Mouse (Mus musculus) kidney, embryonic 14.5 days (tissue): ENCODE results near the gene Slc27a5. TPM values are rescaled to one million over a fixed set of nuclear protein-coding genes. Genes with fewer than 3 reads are reported as not detected.

Source experiments
- ATAC-seq: fragments of 200-750 bp; cut with Nextera tagmentation; 2 replicates; pipeline ENCODE4 v1.8.0; 2017; ENCODE audit warnings: moderate number of reproducible peaks, mild to moderate bottlenecking, moderate TSS enrichment, moderate library complexity; ENCODE audit not compliant: low FRiP score, low TSS enrichment
- H3K27ac ChIP-seq: fragments of 300-500 bp; sonication (generic); 2 replicates; pipeline ENCODE4 v1.5.1; 2014; ENCODE audit warnings: low read depth, mild to moderate bottlenecking, low read length, moderate library complexity, mixed read lengths
- H3K27me3 ChIP-seq: fragments of 300-500 bp; sonication (generic); 2 replicates; pipeline ENCODE4 v1.6.1; 2014; ENCODE audit warnings: mild to moderate bottlenecking, low read length; ENCODE audit not compliant: control insufficient read depth, insufficient read depth
- H3K36me3 ChIP-seq: fragments of 300-500 bp; sonication (generic); 2 replicates; pipeline ENCODE4 v1.6.1; 2014; ENCODE audit warnings: low read length, mixed read lengths; ENCODE audit not compliant: control insufficient read depth, insufficient read depth
- H3K4me1 ChIP-seq: fragments of 300-500 bp; sonication (generic); 2 replicates; pipeline ENCODE4 v1.6.1; 2014; ENCODE audit warnings: low read length, mixed read lengths; ENCODE audit not compliant: control insufficient read depth, insufficient read depth
- H3K4me2 ChIP-seq: fragments of 300-500 bp; sonication (generic); replicated peaks from 2 replicates; pipeline ENCODE4 v1.6.1; 2014; ENCODE audit warnings: low read depth, mild to moderate bottlenecking, low read length
- H3K4me3 ChIP-seq: fragments of 300-500 bp; sonication (generic); 2 replicates; pipeline ENCODE4 v1.5.1; 2014; ENCODE audit warnings: mild to moderate bottlenecking, low read length
- H3K9ac ChIP-seq: fragments of 300-500 bp; sonication (generic); 2 replicates; pipeline ENCODE4 v1.6.1; 2014; ENCODE audit warnings: low read depth, mild to moderate bottlenecking, low read length, moderate library complexity
- H3K9me3 ChIP-seq: fragments of 300-500 bp; sonication (generic); 2 replicates; pipeline ENCODE4 v1.6.1; 2016; ENCODE audit warnings: low read length; ENCODE audit not compliant: control insufficient read depth
- WGBS: fragments of 180-500 bp; shearing (Covaris S2); extraction: QIAGEN DNeasy Blood & Tissue Kit; methylation state at CpG from one replicate; pipeline ENCODE4 v1.1.7; 2014; 5-methylcytosine and 5-hydroxymethylcytosine counted together
- polyA plus RNA-seq: library from polyadenylated mRNA; unstranded; fragments of >200 nt; fragmentation: Nextera tagmentation; extraction: Ambion mirVana; gene quantifications from 2 replicates; pipeline ENCODE4 v1.2.1, GENCODE M21; 2014

Slc27a5 gene
- polyA plus RNA-seq, 1 experiment from 2014 or later = not detected

GRCm38 (mm10) chr7:13031983-13032382, 34.0 kb upstream of the Slc27a5 start:
- Histone ChIP-seq H3K27ac (no peak overlapping the region), H3K9me3 (no peaks in the 10 kb centered on the region), H3K27me3 (no peaks in the 10 kb centered on the region), H3K36me3 (peaks cover 81% of the 10 kb centered on the region), H3K4me2 (no peak overlapping the region), H3K4me1 (peaks cover 15% of the 10 kb centered on the region), H3K9ac (no peak overlapping the region; the same call in 1 of the 2 replicates), H3K4me3 (no peak overlapping the region)
- no peak for ATAC-seq
- 82% methylated on average over 2 of the region's 2 CpGs for WGBS

- peaks cover 86% of the 10 kb centered on the region for H3K36me3 ChIP-seq
- peaks cover 18% of the 10 kb centered on the region for H3K4me1 ChIP-seq
- no peak overlapping the region for H3K27ac ChIP-seq
- WGBS = 76% methylated on average over 5 of the region's 5 CpGs
- no peak for ATAC-seq
- no peak overlapping the region for H3K4me3 ChIP-seq
- no peaks in the 10 kb centered on the region for H3K27me3 ChIP-seq
- H3K9ac ChIP-seq = no peak overlapping the region
- H3K9me3 ChIP-seq = no peaks in the 10 kb centered on the region
- H3K4me2 ChIP-seq = no peak overlapping the region
Observed at GRCm38 (mm10) chr7:13031069-13031468, 33.1 kb upstream of the Slc27a5 start.

GRCm38 (mm10) chr7:13028986-13029385, 31.0 kb upstream of the Slc27a5 start:
- Histone ChIP-seq H3K27me3 (no peaks in the 10 kb centered on the region), H3K9ac (no peak overlapping the region), H3K4me3 (no peak overlapping the region), H3K4me1 (peaks cover 21% of the 10 kb centered on the region), H3K36me3 (peaks cover 83% of the 10 kb centered on the region), H3K4me2 (no peak overlapping the region), H3K9me3 (no peaks in the 10 kb centered on the region), H3K27ac (no peak overlapping the region)
- ATAC-seq = no peak
- 90% methylated on average over 4 of the region's 4 CpGs for WGBS

- H3K27ac ChIP-seq = peak overlapping the region; percentile 100; the same call in 1 of the 2 replicates
- H3K4me3 ChIP-seq = peak overlapping the region; percentile 96
Observed at GRCm38 (mm10) chr7:13025511-13026112, 27.6 kb upstream of the Slc27a5 start.

GRCm38 (mm10) chr7:13024805-13025204, 26.8 kb upstream of the Slc27a5 start:
- Histone ChIP-seq H3K4me2 (peak overlapping the region; percentile 98), H3K27me3 (no peaks in the 10 kb centered on the region), H3K9me3 (no peaks in the 10 kb centered on the region), H3K27ac (peak overlapping the region; percentile 100), H3K9ac (peak overlapping the region; percentile 99), H3K4me1 (peaks cover 24% of the 10 kb centered on the region), H3K4me3 (peak overlapping the region; percentile 96), H3K36me3 (peaks cover 48% of the 10 kb centered on the region)
- 0% methylated on average over 39 of the region's 44 CpGs for WGBS
- peak; percentile 53 for ATAC-seq

More at GRCm38 (mm10) chr7:13025511-13026112, 27.6 kb upstream of the Slc27a5 start:
- Histone ChIP-seq H3K27me3 (no peaks in the 10 kb centered on the region), H3K4me2 (peak overlapping the region; percentile 98), H3K9ac (peak overlapping the region; percentile 99), H3K36me3 (peaks cover 56% of the 10 kb centered on the region), H3K4me1 (peaks cover 24% of the 10 kb centered on the region), H3K9me3 (no peaks in the 10 kb centered on the region)
- WGBS = 26% methylated on average over 4 of the region's 4 CpGs
- ATAC-seq = no peak

GRCm38 (mm10) chr7:13023928-13024731, 26.1 kb upstream of the Slc27a5 start:
- Histone ChIP-seq H3K4me1 (peaks cover 24% of the 10 kb centered on the region), H3K9ac (peak overlapping the region; percentile 99), H3K9me3 (no peaks in the 10 kb centered on the region), H3K36me3 (peaks cover 41% of the 10 kb centered on the region), H3K4me3 (peak overlapping the region; percentile 96), H3K27me3 (no peaks in the 10 kb centered on the region), H3K4me2 (peak overlapping the region; percentile 98), H3K27ac (peak overlapping the region; percentile 100)
- under 1% methylated on average over 82 of the region's 95 CpGs for WGBS
- ATAC-seq = peak; percentile 82

- H3K36me3 ChIP-seq = peaks cover 29% of the 10 kb centered on the region
- WGBS = 2% methylated on average over 31 of the region's 31 CpGs
Observed at GRCm38 (mm10) chr7:13022773-13023535, 25.0 kb upstream of the Slc27a5 start.

GRCm38 (mm10) chr7:13015217-13015616, 17.2 kb upstream of the Slc27a5 start:
- no peak for ATAC-seq
- Histone ChIP-seq H3K4me2 (no peak overlapping the region), H3K9me3 (no peaks in the 10 kb centered on the region), H3K27ac (no peak overlapping the region), H3K9ac (no peak overlapping the region), H3K4me1 (no peaks in the 10 kb centered on the region), H3K4me3 (no peak overlapping the region), H3K36me3 (no peaks in the 10 kb centered on the region), H3K27me3 (no peaks in the 10 kb centered on the region)
- WGBS = 79% methylated on average over 1 of the region's 1 CpGs

More at GRCm38 (mm10) chr7:13022773-13023535, 25.0 kb upstream of the Slc27a5 start:
- ATAC-seq = peak; percentile 87
- Histone ChIP-seq H3K27me3 (no peaks in the 10 kb centered on the region), H3K4me3 (peak overlapping the region; percentile 96), H3K27ac (peak overlapping the region; percentile 100), H3K9me3 (no peaks in the 10 kb centered on the region), H3K9ac (peak overlapping the region; percentile 99), H3K4me2 (peak overlapping the region; percentile 98), H3K4me1 (peaks cover 24% of the 10 kb centered on the region)
